Mouse (Mus musculus) thymus, adult 2 months (tissue): ENCODE data around the gene Mzt1. TPM values are rescaled to one million over a fixed set of nuclear protein-coding genes. Genes with fewer than 3 reads are reported as not detected.
"Not testable (repeated sequence)": the region's sequence is repeated elsewhere in the genome, so short reads cannot be mapped to it uniquely, and the experiment has no call there.

ENCODE experiments used
- DNase-seq: peaks from one replicate; pipeline ENCODE4 v3.0.0; 2021
- H3K27ac ChIP-seq: fragments of 200-500 bp; 2 replicates; pipeline ENCODE4 v1.5.1; 2012; ENCODE audit warnings: low read length, control low read depth; ENCODE audit not compliant: control insufficient read depth, insufficient read depth
- H3K27me3 ChIP-seq: fragments of 200-500 bp; 2 replicates; pipeline ENCODE4 v1.6.1; 2012; ENCODE audit warnings: mild to moderate bottlenecking, low read length, moderate library complexity, mixed read lengths; ENCODE audit not compliant: control insufficient read depth, insufficient read depth
- H3K36me3 ChIP-seq: fragments of 200-500 bp; 2 replicates; pipeline ENCODE4 v1.6.1; 2012; ENCODE audit warnings: mild to moderate bottlenecking, low read length, moderate library complexity; ENCODE audit not compliant: control insufficient read depth, insufficient read depth
- H3K4me1 ChIP-seq: fragments of 200-500 bp; replicated peaks from 2 replicates; pipeline ENCODE4 v1.6.1; 2012; ENCODE audit warnings: low read length; ENCODE audit not compliant: control insufficient read depth, insufficient read depth
- H3K4me3 ChIP-seq: fragments of 200-500 bp; 2 replicates; pipeline ENCODE4 v1.5.1; 2012; ENCODE audit warnings: mild to moderate bottlenecking, low read length, control low read depth, moderate library complexity; ENCODE audit not compliant: control insufficient read depth, insufficient read depth
- CTCF ChIP-seq: fragments of 200-500 bp; IDR thresholded peaks from 2 replicates; pipeline ENCODE4 v1.5.1; 2012; ENCODE audit warnings: mild to moderate bottlenecking, control low read depth, low read length, moderate library complexity, borderline replicate concordance; ENCODE audit not compliant: control insufficient read depth, poor library complexity, insufficient read depth; ENCODE audit errors: extremely low read depth
- POLR2A ChIP-seq: fragments of 200-500 bp; IDR thresholded peaks from 2 replicates; pipeline ENCODE4 v1.6.1; 2012; ENCODE audit warnings: mild to moderate bottlenecking, low read length, control low read depth, moderate library complexity; ENCODE audit not compliant: control insufficient read depth, poor library complexity, insufficient read depth; ENCODE audit errors: extremely low read depth
- WGBS: fragments of 180-500 bp; shearing (Covaris S2); methylation state at CpG from one replicate; pipeline ENCODE4 v1.1.7; 2018; 5-methylcytosine and 5-hydroxymethylcytosine counted together
- polyA plus RNA-seq: library from polyadenylated mRNA; depleted of rRNA; stranded (reverse); fragments of >200 nt; gene quantifications from 2 replicates; pipeline ENCODE4 v1.2.3, GENCODE M21; 2012

The Mzt1 gene
- polyA plus RNA-seq, 1 experiment = 19.6 TPM

GRCm38 (mm10) chr14:99046782-99047181, 848 bp upstream of the Mzt1 start:
- H3K27ac ChIP-seq = peak overlapping the region; percentile 24; the same call in 1 of the 2 replicates

GRCm38 (mm10) chr14:99045378-99046030, 430 bp downstream of the Mzt1 start:
- Histone ChIP-seq H3K4me3 (peak overlapping the region; percentile 93), H3K27ac (no peak overlapping the region), H3K27me3 (no peaks in the 10 kb centered on the region), H3K36me3 (no peaks in the 10 kb centered on the region; the same call in 1 of the 2 replicates), H3K4me1 (peaks cover 20% of the 10 kb centered on the region)
- WGBS = under 1% methylated on average over 70 of the region's 70 CpGs
- no peak for DNase-seq
- TF ChIP-seq POLR2A (no peak), CTCF (no peak)

More at GRCm38 (mm10) chr14:99046782-99047181, 848 bp upstream of the Mzt1 start:
- Histone ChIP-seq H3K27me3 (no peaks in the 10 kb centered on the region), H3K4me3 (peak overlapping the region; percentile 82), H3K36me3 (no peaks in the 10 kb centered on the region; the same call in 1 of the 2 replicates), H3K4me1 (peaks cover 12% of the 10 kb centered on the region)
- WGBS = 0% methylated on average over 15 of the region's 15 CpGs
- TF ChIP-seq POLR2A (no peak), CTCF (no peak)
- peak; percentile 7 for DNase-seq

DNA sequence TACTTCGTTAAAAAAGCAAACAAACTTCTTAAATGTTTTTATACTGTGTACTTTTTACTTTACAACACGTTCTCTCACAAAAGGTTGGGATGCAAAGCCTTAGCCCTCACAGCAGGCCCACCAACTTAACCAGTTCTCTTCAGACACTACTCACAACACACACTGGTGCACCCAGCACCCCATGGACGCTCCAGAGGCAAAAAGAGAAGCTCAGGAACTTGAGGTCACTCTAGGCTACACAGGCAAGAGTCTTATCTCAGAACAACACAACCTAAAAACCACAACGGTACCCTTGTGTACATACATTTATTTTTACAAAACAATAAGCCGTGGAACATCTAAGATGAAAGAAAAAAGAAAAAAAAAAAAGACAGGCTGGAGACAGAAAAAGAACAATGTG, 1.2 kb downstream of the Mzt1 start:
- Histone ChIP-seq H3K27ac (peak overlapping the region; percentile 49; the same call in 1 of the 2 replicates), H3K36me3 (no peaks in the 10 kb centered on the region), H3K4me3 (0 out of 2 replicates have a peak overlapping the region, but pooled peaks have one; percentile 15), H3K27me3 (no peaks in the 10 kb centered on the region), H3K4me1 (peaks cover 20% of the 10 kb centered on the region)
- DNase-seq = no peak
- TF ChIP-seq POLR2A (no peak), CTCF (no peak)
- 3% methylated on average over 5 of the region's 5 CpGs for WGBS

DNA sequence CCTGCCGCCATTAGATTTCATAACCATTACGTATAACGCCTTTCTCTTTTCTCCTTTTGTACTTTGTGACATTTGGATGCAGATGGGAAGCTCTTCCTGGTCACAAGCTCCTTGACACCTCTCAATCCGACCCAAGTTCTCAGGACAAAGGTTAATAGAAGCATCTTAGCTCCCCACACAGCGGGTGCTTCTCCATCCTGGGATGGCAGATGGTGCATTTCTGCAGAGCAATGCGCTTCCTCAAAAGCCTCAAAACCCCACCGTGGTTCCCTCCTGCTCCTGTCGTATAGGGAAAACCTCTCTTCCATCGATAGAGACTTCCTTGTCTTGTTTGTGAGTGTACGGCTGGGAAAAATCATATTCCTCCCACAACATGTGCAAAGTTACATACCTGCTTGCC, 1.8 kb downstream of the Mzt1 start:
- H3K4me3 ChIP-seq = no peak overlapping the region
- peaks cover 22% of the 10 kb centered on the region for H3K4me1 ChIP-seq
- H3K27me3 ChIP-seq = no peaks in the 10 kb centered on the region
- TF ChIP-seq CTCF (no peak), POLR2A (no peak)
- DNase-seq = no peak
- H3K36me3 ChIP-seq = peaks cover 2% of the 10 kb centered on the region; the same call in 1 of the 2 replicates
- 45% methylated on average over 10 of the region's 10 CpGs for WGBS
- no peak overlapping the region for H3K27ac ChIP-seq

DNA sequence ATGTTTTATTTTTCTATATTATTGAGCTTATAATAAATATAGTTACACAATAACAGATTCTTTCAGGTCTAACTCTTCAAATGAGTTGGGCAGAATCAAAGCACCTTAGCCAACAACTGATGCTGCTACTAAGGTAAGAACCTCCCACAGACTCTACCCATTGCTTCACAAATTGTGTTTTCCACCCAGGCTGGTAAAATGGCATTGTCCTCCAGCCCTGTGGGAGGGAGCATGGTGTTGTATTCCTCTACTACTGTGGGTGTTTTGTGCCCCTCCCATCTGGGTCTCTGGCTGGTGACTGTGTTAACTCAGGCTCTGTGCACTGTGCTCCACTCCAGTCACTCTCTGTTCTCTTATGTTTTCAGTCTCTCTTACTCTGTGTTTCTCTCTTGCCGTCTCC, 2.4 kb downstream of the Mzt1 start:
- TF ChIP-seq CTCF = no peak
- no peak for TF ChIP-seq POLR2A
- H3K27ac ChIP-seq = no peak overlapping the region

DNA sequence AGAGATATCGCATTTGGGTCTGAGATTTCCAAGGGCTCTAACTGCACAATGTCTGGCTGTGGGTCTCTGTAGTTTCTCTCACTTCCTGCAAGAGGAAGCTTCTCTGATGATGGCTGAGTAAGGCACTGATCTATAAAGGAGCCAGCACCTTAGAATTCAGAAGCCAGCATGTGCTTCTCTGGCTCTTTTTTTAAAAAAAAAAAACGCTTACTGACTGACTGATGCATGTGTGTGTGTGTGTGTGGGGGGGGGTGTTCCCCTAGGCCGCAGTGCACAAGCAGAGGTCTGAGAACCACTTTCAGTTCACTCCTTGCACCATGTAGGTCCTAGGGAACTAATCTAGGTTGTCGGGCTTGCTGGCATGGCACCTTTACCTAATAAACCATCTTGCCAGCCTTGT, 4.5 kb downstream of the Mzt1 start:
- peak overlapping the region; percentile 61 for H3K27ac ChIP-seq
- peaks cover 10% of the 10 kb centered on the region for H3K36me3 ChIP-seq
- DNase-seq = peak; percentile 6
- H3K27me3 ChIP-seq = no peaks in the 10 kb centered on the region
- 17% methylated on average over 4 of the region's 4 CpGs for WGBS
- H3K4me1 ChIP-seq = peaks cover 20% of the 10 kb centered on the region
- no peak for TF ChIP-seq POLR2A
- no peak for TF ChIP-seq CTCF
- H3K4me3 ChIP-seq = no peak overlapping the region

More for the DNA sequence above, 2.4 kb downstream of the Mzt1 start:
- WGBS = 70% methylated on average over 1 of the region's 1 CpGs
- DNase-seq = no peak
- peaks cover 22% of the 10 kb centered on the region for H3K4me1 ChIP-seq
- H3K36me3 ChIP-seq = peaks cover 5% of the 10 kb centered on the region; the same call in 1 of the 2 replicates
- H3K4me3 ChIP-seq = no peak overlapping the region
- H3K27me3 ChIP-seq = no peaks in the 10 kb centered on the region

DNA sequence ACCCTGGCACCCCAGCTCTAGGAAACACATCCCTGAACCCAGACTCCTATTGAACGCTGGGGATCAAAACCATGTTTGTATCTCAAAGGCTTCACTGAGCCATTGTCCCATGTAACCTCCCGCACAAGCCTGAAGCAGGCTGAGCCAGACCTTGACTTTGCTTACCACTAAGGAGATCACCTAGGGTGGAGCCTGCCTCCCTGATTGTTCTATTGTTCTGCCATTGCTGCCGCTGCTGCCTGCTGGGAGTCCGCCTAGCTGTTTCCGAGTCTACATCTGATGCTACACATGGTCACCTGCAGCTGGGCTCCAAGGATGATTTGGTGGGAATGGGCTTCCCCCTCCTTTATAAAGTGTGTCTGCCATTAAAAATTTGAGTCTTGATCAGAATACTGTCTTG, 6.6 kb downstream of the Mzt1 start:
- H3K4me3 ChIP-seq, H3K27ac ChIP-seq, DNase-seq, H3K27me3 ChIP-seq: not testable (repeated sequence)
- Histone ChIP-seq H3K4me1 (peaks cover 18% of the 10 kb centered on the region), H3K36me3 (peaks cover 15% of the 10 kb centered on the region)
- WGBS = 94% methylated on average over 5 of the region's 5 CpGs
